Mouse (Mus musculus): ENCODE data around the gene Stk36. TPM values are rescaled to one million over a fixed set of nuclear protein-coding genes. Genes with fewer than 3 reads are reported as not detected.

Stk36 gene
- 0.29 TPM for polyA plus RNA-seq (2015; fragmentation: Illumina TruSeq; extraction: RNeasy Lipid Tissue Mini Kit (QIAGEN cat#74804); ENCODE audit: insufficient read depth, low replicate concordance)

DNA sequence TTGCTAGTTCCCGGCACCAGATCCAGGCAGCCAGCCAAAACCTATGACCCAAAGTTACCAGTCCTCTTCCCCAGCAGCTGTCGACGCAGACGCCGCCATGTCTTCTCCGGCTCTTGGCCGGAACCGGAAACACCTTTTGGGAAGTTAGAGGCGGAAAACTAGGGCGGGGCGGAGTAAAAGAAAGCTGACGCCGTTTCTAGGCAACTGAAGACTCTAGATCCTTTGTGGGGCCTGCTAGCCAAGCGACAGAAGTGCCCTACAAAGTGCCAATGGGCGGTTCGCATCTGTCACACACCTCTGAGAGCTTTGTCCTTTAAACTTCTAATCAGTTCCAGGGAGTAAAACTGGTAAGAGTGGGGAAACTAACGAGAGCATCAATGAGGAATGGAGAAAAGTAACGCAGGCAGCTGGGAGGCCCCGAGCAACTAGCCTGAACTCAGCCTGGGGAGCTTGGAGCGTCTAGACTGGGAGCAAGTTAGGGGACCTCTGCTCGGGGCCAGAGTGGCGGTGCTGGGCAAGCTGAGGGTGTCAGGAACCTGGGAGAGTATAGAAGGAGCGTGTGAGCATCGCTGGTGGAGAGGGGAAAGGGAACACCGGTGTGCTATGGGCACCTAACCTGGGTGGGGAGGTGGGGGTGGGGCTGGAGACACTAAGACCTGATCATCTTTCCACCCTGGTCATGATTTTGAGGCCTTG lies at the start of gene Stk36, which contains the start of gene Rnf25:
Gene Stk36, plus strand, starts transcription at position 179 of the 696 bp plus-strand sequence.
Gene Rnf25, minus strand, starts transcription at position 131 of the 696 bp plus-strand sequence.

DNA sequence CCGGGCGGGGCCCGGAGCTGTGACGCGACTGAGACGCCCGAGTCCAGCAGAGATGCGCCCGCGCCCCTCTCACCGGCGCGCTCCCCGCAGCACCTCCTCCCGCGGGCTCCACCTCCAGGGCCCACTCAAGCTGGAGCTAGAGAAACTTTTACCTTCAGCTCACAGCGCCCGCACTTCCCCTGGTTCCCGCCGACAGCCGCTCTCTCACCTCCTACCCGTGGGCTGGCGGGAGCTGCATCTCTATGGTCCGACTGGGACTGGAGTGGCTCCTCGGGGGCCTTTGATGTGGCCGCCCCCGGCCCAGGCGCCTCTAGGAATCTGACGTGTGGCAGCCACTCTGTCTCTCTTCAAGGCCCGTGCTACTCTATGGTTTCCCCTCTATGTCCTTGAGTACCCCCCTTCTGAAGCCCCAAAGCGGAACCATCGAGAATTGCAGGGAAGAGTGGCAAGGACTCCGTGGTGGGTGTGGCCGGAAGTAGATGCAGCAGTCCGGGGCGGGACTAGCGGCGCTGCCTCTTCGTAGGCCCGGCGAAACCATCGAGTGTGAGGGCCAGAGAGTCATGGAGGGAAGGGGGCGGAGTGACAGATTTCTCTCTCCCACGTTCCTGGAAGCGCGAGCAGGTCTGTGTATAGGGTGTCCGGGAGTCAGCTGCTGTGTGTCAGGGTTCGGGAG lies 13.3 kb upstream of the Stk36 start, which contains the start of the genes Zfp142 and Bcs1l:
Gene Zfp142, minus strand, starts transcription at position 474 of the 673 bp plus-strand sequence.
Gene Bcs1l, plus strand, starts transcription at position 517 of the 673 bp plus-strand sequence.

DNA sequence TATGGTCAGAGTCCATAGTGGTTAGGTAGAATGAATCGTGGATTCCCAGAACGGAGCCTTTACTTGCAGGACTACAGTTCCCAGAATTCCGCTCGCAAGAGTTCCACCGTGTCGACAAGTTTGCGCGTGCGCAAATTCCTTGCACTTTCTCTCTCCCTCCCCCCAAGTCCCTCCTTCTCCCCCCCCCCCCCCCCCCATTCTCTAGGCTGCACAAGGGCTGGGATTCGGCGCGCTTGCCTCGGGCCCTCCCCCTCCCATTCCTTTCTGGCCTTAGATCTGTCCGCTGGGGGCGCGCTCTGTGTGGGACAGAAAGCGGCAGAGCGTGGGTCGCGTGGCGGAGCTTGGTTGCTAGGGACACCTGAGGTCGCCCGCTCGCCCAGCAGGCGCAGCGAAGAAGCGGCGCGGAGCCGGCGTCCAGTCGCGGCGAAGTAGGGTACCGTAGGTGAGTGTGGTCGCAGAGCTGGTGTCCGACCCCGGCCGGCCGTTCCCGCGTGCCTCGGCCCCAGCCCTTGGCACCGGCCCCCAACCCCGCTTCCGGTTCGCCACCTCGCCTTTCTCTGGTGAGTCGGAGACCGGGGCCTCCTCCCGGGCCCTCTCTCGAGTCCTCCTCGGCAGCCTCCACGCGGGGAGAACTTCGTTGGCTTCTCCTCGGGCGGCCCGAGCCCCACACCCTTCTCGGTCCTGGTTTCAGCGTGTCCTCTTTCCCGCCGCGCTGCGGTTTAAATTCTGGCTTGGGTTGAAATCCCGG lies 60.4 kb downstream of the Stk36 start, which contains the start of gene Ttll4:
Gene Ttll4, plus strand, starts transcription at position 298 of the 748 bp plus-strand sequence.

Other genes starting within 250 kb of the Stk36 start
- 0.64 TPM for gene Catip, start 239.3 kb upstream of the Stk36 start, polyA plus RNA-seq (2015; fragmentation: Illumina TruSeq; extraction: RNeasy Lipid Tissue Mini Kit (QIAGEN cat#74804); ENCODE audit: insufficient read depth, low replicate concordance)
- 46.5 TPM for gene Slc11a1, start 226.2 kb upstream of the Stk36 start, polyA plus RNA-seq (2015; fragmentation: Illumina TruSeq; extraction: RNeasy Lipid Tissue Mini Kit (QIAGEN cat#74804); ENCODE audit: insufficient read depth, low replicate concordance)
- 54.0 TPM for gene Ctdsp1, start 209.9 kb upstream of the Stk36 start, polyA plus RNA-seq (2015; fragmentation: Illumina TruSeq; extraction: RNeasy Lipid Tissue Mini Kit (QIAGEN cat#74804); ENCODE audit: insufficient read depth, low replicate concordance)
- gene Vil1, start 192.1 kb upstream of the Stk36 start, polyA plus RNA-seq (2015; fragmentation: Illumina TruSeq; extraction: RNeasy Lipid Tissue Mini Kit (QIAGEN cat#74804); ENCODE audit: insufficient read depth, low replicate concordance) = not detected
- 35.8 TPM for gene Cnot9, start 95.4 kb upstream of the Stk36 start, polyA plus RNA-seq (2015; fragmentation: Illumina TruSeq; extraction: RNeasy Lipid Tissue Mini Kit (QIAGEN cat#74804); ENCODE audit: insufficient read depth, low replicate concordance)
- not detected for gene Plcd4, start 58.6 kb upstream of the Stk36 start, polyA plus RNA-seq (2015; fragmentation: Illumina TruSeq; extraction: RNeasy Lipid Tissue Mini Kit (QIAGEN cat#74804); ENCODE audit: insufficient read depth, low replicate concordance)
- 19.9 TPM for gene Usp37, start 57.2 kb upstream of the Stk36 start, polyA plus RNA-seq (2015; fragmentation: Illumina TruSeq; extraction: RNeasy Lipid Tissue Mini Kit (QIAGEN cat#74804); ENCODE audit: insufficient read depth, low replicate concordance)
- 13.7 TPM for gene Zfp142, start 13.2 kb upstream of the Stk36 start, polyA plus RNA-seq (2015; fragmentation: Illumina TruSeq; extraction: RNeasy Lipid Tissue Mini Kit (QIAGEN cat#74804); ENCODE audit: insufficient read depth, low replicate concordance)
- 16.0 TPM for gene Bcs1l, start 13.2 kb upstream of the Stk36 start, polyA plus RNA-seq (2015; fragmentation: Illumina TruSeq; extraction: RNeasy Lipid Tissue Mini Kit (QIAGEN cat#74804); ENCODE audit: insufficient read depth, low replicate concordance)
- gene Rnf25, start within 50 bp of the Stk36 start, polyA plus RNA-seq (2015; fragmentation: Illumina TruSeq; extraction: RNeasy Lipid Tissue Mini Kit (QIAGEN cat#74804); ENCODE audit: insufficient read depth, low replicate concordance) = 44.9 TPM
- 43.7 TPM for gene Ttll4, start 60.3 kb downstream of the Stk36 start, polyA plus RNA-seq (2015; fragmentation: Illumina TruSeq; extraction: RNeasy Lipid Tissue Mini Kit (QIAGEN cat#74804); ENCODE audit: insufficient read depth, low replicate concordance)
- gene Cyp27a1, start 112.1 kb downstream of the Stk36 start, polyA plus RNA-seq (2015; fragmentation: Illumina TruSeq; extraction: RNeasy Lipid Tissue Mini Kit (QIAGEN cat#74804); ENCODE audit: insufficient read depth, low replicate concordance) = 86.6 TPM
- gene Prkag3, start 147.8 kb downstream of the Stk36 start, polyA plus RNA-seq (2015; fragmentation: Illumina TruSeq; extraction: RNeasy Lipid Tissue Mini Kit (QIAGEN cat#74804); ENCODE audit: insufficient read depth, low replicate concordance) = 0.15 TPM
- 0.47 TPM for gene Wnt6, start 170.4 kb downstream of the Stk36 start, polyA plus RNA-seq (2015; fragmentation: Illumina TruSeq; extraction: RNeasy Lipid Tissue Mini Kit (QIAGEN cat#74804); ENCODE audit: insufficient read depth, low replicate concordance)
- gene Wnt10a, start 190.1 kb downstream of the Stk36 start, polyA plus RNA-seq (2015; fragmentation: Illumina TruSeq; extraction: RNeasy Lipid Tissue Mini Kit (QIAGEN cat#74804); ENCODE audit: insufficient read depth, low replicate concordance) = 0.77 TPM

Data from spleen, adult 10 weeks (tissue).